Mouse (Mus musculus): ENCODE measurements at regions not wholly inside any gene's neighbourhood (a gene's known extent, or its start where the extent isn't known, plus 50 kb on each side); places are given as distances from the start of the nearest gene placed in this dataset.

DNA sequence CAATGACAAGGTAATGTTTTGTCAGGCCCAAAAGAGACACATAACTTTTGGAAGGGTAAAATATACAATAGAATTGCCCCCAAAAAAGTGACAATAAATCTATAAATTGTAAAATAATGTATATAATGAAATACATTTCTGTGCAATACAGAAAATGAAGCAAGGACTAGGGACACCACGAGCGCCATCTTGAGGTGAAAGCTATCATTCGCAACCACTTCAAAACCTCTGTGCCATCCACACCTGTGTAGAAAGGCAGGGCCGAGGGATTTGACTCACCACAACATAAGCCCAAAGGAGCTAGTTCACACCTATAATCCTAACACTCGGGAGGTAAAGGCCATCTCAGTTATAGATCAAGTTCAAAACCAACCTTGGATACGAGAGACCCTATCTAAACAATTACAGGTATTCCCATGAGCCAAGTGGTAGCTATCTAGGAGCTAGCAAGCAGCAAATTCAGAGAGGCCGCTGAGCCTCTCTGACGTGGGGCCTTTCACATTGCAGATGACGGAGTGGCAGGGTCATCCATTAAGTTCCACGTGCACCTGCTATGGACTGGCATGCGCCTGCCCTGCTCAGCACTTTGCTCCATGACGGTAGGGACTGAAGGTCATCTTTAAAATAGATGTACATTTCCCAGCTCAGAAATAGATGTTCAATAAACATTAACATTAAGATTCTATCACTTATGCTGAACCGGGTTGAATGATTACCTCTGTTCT is 65.8 kb downstream of the Rps29 start:
- TF ChIP-seq CTCF (conservative IDR thresholded peaks at IDR 0.05; ENCODE audit: insufficient read depth, insufficient read length, low read depth, low read length) (no peak), POLR2A (IDR thresholded peaks at IDR 0.05; ENCODE audit: low read depth, low read length) (no peak)

Measured in kidney, adult 2 months (tissue).